Mouse (Mus musculus) hindbrain, postnatal 0 days (tissue): Measurements from ENCODE around the gene Add3. TPM values are rescaled to one million over a fixed set of nuclear protein-coding genes. Genes with fewer than 3 reads are reported as not detected.

Experiments used
- ATAC-seq: fragments of 200-750 bp; cut with Nextera tagmentation; 2 replicates; pipeline ENCODE4 v1.8.0; 2017; ENCODE audit warnings: mild to moderate bottlenecking, moderate TSS enrichment, moderate library complexity
- DNase-seq: peaks from one replicate; pipeline ENCODE4 v3.0.0-alpha.2; 2015; ENCODE audit warnings: low spot score
- H3K27ac ChIP-seq: fragments of 300-500 bp; sonication (generic); 2 replicates; pipeline ENCODE4 v1.5.1; 2014; ENCODE audit warnings: mild to moderate bottlenecking
- H3K27me3 ChIP-seq: fragments of 300-500 bp; sonication (generic); 2 replicates; pipeline ENCODE4 v1.6.1; 2014; ENCODE audit warnings: low read length, mixed read lengths; ENCODE audit not compliant: insufficient read depth
- H3K36me3 ChIP-seq: fragments of 300-500 bp; sonication (generic); 2 replicates; pipeline ENCODE4 v1.6.1; 2014; ENCODE audit warnings: low read length, mixed read lengths; ENCODE audit not compliant: insufficient read depth
- H3K4me1 ChIP-seq: fragments of 300-500 bp; sonication (generic); 2 replicates; pipeline ENCODE4 v1.6.1; 2014; ENCODE audit warnings: antibody characterized with exemption, low read length, mixed read lengths; ENCODE audit not compliant: insufficient read depth
- H3K4me2 ChIP-seq: fragments of 300-500 bp; sonication (generic); 2 replicates; pipeline ENCODE4 v1.6.1; 2014; ENCODE audit warnings: low read depth, mild to moderate bottlenecking, low read length, moderate library complexity, mixed read lengths
- H3K4me3 ChIP-seq: fragments of 300-500 bp; sonication (generic); 2 replicates; pipeline ENCODE4 v1.5.1; 2014; ENCODE audit warnings: low read length
- H3K9ac ChIP-seq: fragments of 300-500 bp; sonication (generic); replicated peaks from 2 replicates; pipeline ENCODE4 v1.6.1; 2014; ENCODE audit warnings: mild to moderate bottlenecking, low read length, moderate library complexity, mixed read lengths
- H3K9me3 ChIP-seq: fragments of 300-500 bp; sonication (generic); 2 replicates; pipeline ENCODE4 v1.6.1; 2016; ENCODE audit warnings: low read length, mixed read lengths
- CTCF ChIP-seq: IDR thresholded peaks from 2 replicates; pipeline ENCODE4 v1.5.1; 2016; ENCODE audit warnings: antibody characterized with exemption, control low read depth, low read depth
- WGBS: fragments of 180-500 bp; shearing (Covaris S2); extraction: QIAGEN DNeasy Blood & Tissue Kit; methylation state at CpG from one replicate; pipeline ENCODE4 v1.1.7; 2014; 5-methylcytosine and 5-hydroxymethylcytosine counted together
- polyA plus RNA-seq: library from polyadenylated mRNA; unstranded; fragments of >200 nt; fragmentation: Nextera tagmentation; extraction: Ambion mirVana; gene quantifications from 2 replicates; pipeline ENCODE4 v1.2.1, GENCODE M21; 2015
- total RNA-seq: library from RNA; depleted of rRNA; stranded (reverse); fragments of >200 nt; gene quantifications from 2 replicates; pipeline ENCODE4 v1.2.3, GENCODE M21; 2014

Add3 gene
- total and polyA plus RNA-seq, 2 experiments from 2014 or later, result 56.7 to 65.2 TPM

GRCm38 (mm10) chr19:53105374-53106090, 34.7 kb upstream of the Add3 start:
- H3K4me2 ChIP-seq, result no peak overlapping the region
- DNase-seq (peak; percentile 27), ATAC-seq (no peak)
- no peaks in the 10 kb centered on the region for H3K27me3 ChIP-seq
- no peaks in the 10 kb centered on the region for H3K4me1 ChIP-seq
- WGBS, result 54% methylated on average over 26 of the region's 26 CpGs
- TF ChIP-seq CTCF, result no peak
- no peak overlapping the region for H3K27ac ChIP-seq
- no peaks in the 10 kb centered on the region for H3K9me3 ChIP-seq
- no peak overlapping the region for H3K9ac ChIP-seq
- H3K36me3 ChIP-seq, result no peaks in the 10 kb centered on the region
- no peak overlapping the region for H3K4me3 ChIP-seq

- WGBS, result 81% methylated on average over 7 of the region's 7 CpGs
- TF ChIP-seq CTCF, result peak; percentile 12; the same call in 1 of the 2 replicates
- DNase-seq (no peak), ATAC-seq (no peak)
- no peak overlapping the region for H3K4me2 ChIP-seq
- no peaks in the 10 kb centered on the region for H3K4me1 ChIP-seq
- no peak overlapping the region for H3K27ac ChIP-seq
- H3K4me3 ChIP-seq, result no peak overlapping the region
- no peaks in the 10 kb centered on the region for H3K36me3 ChIP-seq
- H3K9ac ChIP-seq, result no peak overlapping the region
- no peaks in the 10 kb centered on the region for H3K9me3 ChIP-seq
- H3K27me3 ChIP-seq, result no peaks in the 10 kb centered on the region
Observed at GRCm38 (mm10) chr19:53106952-53107351, 33.3 kb upstream of the Add3 start.

- Histone ChIP-seq H3K4me1 (no peaks in the 10 kb centered on the region), H3K36me3 (no peaks in the 10 kb centered on the region), H3K9me3 (no peaks in the 10 kb centered on the region), H3K27me3 (no peaks in the 10 kb centered on the region), H3K4me2 (no peak overlapping the region), H3K4me3 (no peak overlapping the region), H3K9ac (no peak overlapping the region), H3K27ac (no peak overlapping the region)
- no peak for DNase-seq
- ATAC-seq, result no peak
- 78% methylated on average over 18 of the region's 18 CpGs for WGBS
- TF ChIP-seq CTCF, result no peak
Observed at GRCm38 (mm10) chr19:53107361-53108247, 32.6 kb upstream of the Add3 start.

- H3K9ac ChIP-seq, result no peak overlapping the region
- TF ChIP-seq CTCF, result no peak
- no peak overlapping the region for H3K4me2 ChIP-seq
- no peaks in the 10 kb centered on the region for H3K27me3 ChIP-seq
- ATAC-seq, result peak; percentile 66
- DNase-seq, result peak; percentile 50
- H3K9me3 ChIP-seq, result no peaks in the 10 kb centered on the region
- peak overlapping the region; percentile 58; the same call in 1 of the 2 replicates for H3K27ac ChIP-seq
- 36% methylated on average over 7 of the region's 7 CpGs for WGBS
- H3K36me3 ChIP-seq, result no peaks in the 10 kb centered on the region
- no peak overlapping the region for H3K4me3 ChIP-seq
- no peaks in the 10 kb centered on the region for H3K4me1 ChIP-seq
Observed at GRCm38 (mm10) chr19:53111996-53112590, 28.1 kb upstream of the Add3 start.

- TF ChIP-seq CTCF, result no peak
- no peak overlapping the region for H3K4me2 ChIP-seq
- H3K4me1 ChIP-seq, result no peaks in the 10 kb centered on the region
- no peak overlapping the region for H3K27ac ChIP-seq
- no peaks in the 10 kb centered on the region for H3K36me3 ChIP-seq
- H3K9ac ChIP-seq, result no peak overlapping the region
- DNase-seq (no peak), ATAC-seq (no peak)
- H3K9me3 ChIP-seq, result no peaks in the 10 kb centered on the region
- no peaks in the 10 kb centered on the region for H3K27me3 ChIP-seq
- no peak overlapping the region for H3K4me3 ChIP-seq
- WGBS, result 82% methylated on average over 8 of the region's 8 CpGs
Observed at GRCm38 (mm10) chr19:53119255-53119795, 20.9 kb upstream of the Add3 start.

GRCm38 (mm10) chr19:53120483-53120882, 19.8 kb upstream of the Add3 start:
- 65% methylated on average over 3 of the region's 3 CpGs for WGBS
- no peak for ATAC-seq
- no peaks in the 10 kb centered on the region for H3K27me3 ChIP-seq
- no peaks in the 10 kb centered on the region for H3K9me3 ChIP-seq
- no peaks in the 10 kb centered on the region for H3K4me1 ChIP-seq
- no peak overlapping the region for H3K4me2 ChIP-seq
- DNase-seq, result no peak
- no peak overlapping the region for H3K27ac ChIP-seq
- no peak overlapping the region for H3K9ac ChIP-seq
- TF ChIP-seq CTCF, result no peak
- H3K4me3 ChIP-seq, result no peak overlapping the region
- H3K36me3 ChIP-seq, result no peaks in the 10 kb centered on the region
